Mouse (Mus musculus) myocyte (in vitro differentiated cells): ENCODE measurements around the gene Rpl14. TPM values are rescaled to one million over a fixed set of nuclear protein-coding genes. Genes with fewer than 3 reads are reported as not detected.
"Not testable (repeated sequence)": the region's sequence is repeated elsewhere in the genome, so short reads cannot be mapped to it uniquely, and the experiment has no call there.

Source experiments
- H3K27me3 ChIP-seq: one replicate; pipeline ENCODE4 v1.6.1; 2011; ENCODE audit not compliant: control insufficient read depth, insufficient read depth, insufficient read length
- H3K36me3 ChIP-seq: one replicate; pipeline ENCODE4 v1.6.1; 2011; ENCODE audit not compliant: control insufficient read depth, insufficient read depth
- H3K4me2 ChIP-seq: one replicate; pipeline ENCODE4 v1.6.1; 2011; ENCODE audit warnings: low read depth, control low read depth
- H3K4me3 ChIP-seq: one replicate; pipeline ENCODE4 v1.5.1; 2011; ENCODE audit warnings: mild to moderate bottlenecking, control low read depth, moderate library complexity
- H3K79me2 ChIP-seq: one replicate; pipeline ENCODE4 v1.6.1; 2011; ENCODE audit not compliant: control insufficient read depth, insufficient read depth
- H3ac ChIP-seq: one replicate; pipeline ENCODE4 v1.6.1; 2011; ENCODE audit not compliant: control insufficient read depth, insufficient read length
- CEBPB ChIP-seq: IDR thresholded peaks from 2 replicates; pipeline ENCODE4 v1.6.1; 2011; ENCODE audit warnings: mild to moderate bottlenecking, moderate library complexity; ENCODE audit not compliant: poor library complexity, insufficient read depth, severe bottlenecking
- E2F4 ChIP-seq: IDR thresholded peaks from one replicate; pipeline ENCODE4 v1.6.1; 2011; ENCODE audit warnings: mild to moderate bottlenecking, control low read depth, moderate library complexity; ENCODE audit not compliant: insufficient read depth
- MAX ChIP-seq: IDR thresholded peaks from one replicate; pipeline ENCODE4 v1.6.1; 2011; ENCODE audit warnings: low read depth, mild to moderate bottlenecking, control low read depth
- MYOD1 ChIP-seq, 3 experiments: IDR thresholded peaks; one replicate each; pipeline ENCODE4 v1.6.1; 2011; ENCODE audit warnings: control low read depth in 2 of 3, low read depth in 2 of 3, mild to moderate bottlenecking in 2 of 3, moderate library complexity in 1 of 3; ENCODE audit not compliant: insufficient read length in 2 of 3, control insufficient read depth in 1 of 3
- MYOG ChIP-seq, 3 experiments: IDR thresholded peaks; one replicate each; pipeline ENCODE4 v1.6.1; 2011; ENCODE audit warnings: control low read depth in 2 of 3, low read depth in 2 of 3, mild to moderate bottlenecking in 2 of 3; ENCODE audit not compliant: insufficient read length in 2 of 3, control insufficient read depth in 1 of 3, insufficient read depth in 1 of 3
- POLR2A ChIP-seq: IDR thresholded peaks from one replicate; pipeline ENCODE4 v1.6.1; 2011; ENCODE audit warnings: low read depth, mild to moderate bottlenecking, control low read depth, moderate library complexity; ENCODE audit not compliant: insufficient read length
- POLR2AphosphoS2 ChIP-seq: IDR thresholded peaks from one replicate; pipeline ENCODE4 v1.6.1; 2011; ENCODE audit warnings: low read depth, control low read depth; ENCODE audit not compliant: insufficient read length
- REST ChIP-seq: IDR thresholded peaks from one replicate; pipeline ENCODE4 v1.6.1; 2011; ENCODE audit warnings: mild to moderate bottlenecking, control low read depth, moderate library complexity; ENCODE audit not compliant: insufficient read depth, insufficient read length
- SRF ChIP-seq: IDR thresholded peaks from one replicate; pipeline ENCODE4 v1.6.1; 2011; ENCODE audit warnings: low read depth; ENCODE audit not compliant: control insufficient read depth, insufficient read length
- TCF12 ChIP-seq: IDR thresholded peaks from one replicate; pipeline ENCODE4 v1.6.1; 2011; ENCODE audit warnings: mild to moderate bottlenecking, control low read depth; ENCODE audit not compliant: poor library complexity, insufficient read depth, severe bottlenecking
- TCF3 ChIP-seq: IDR thresholded peaks from one replicate; pipeline ENCODE4 v1.6.1; 2011; ENCODE audit warnings: low read depth, control low read depth; ENCODE audit not compliant: insufficient read length
- USF1 ChIP-seq: IDR thresholded peaks from one replicate; pipeline ENCODE4 v1.6.1; 2011; ENCODE audit warnings: low read depth, mild to moderate bottlenecking, control low read depth, moderate library complexity
- polyA plus RNA-seq: library from polyadenylated mRNA; unstranded; fragments of >200 nt; fragmentation: generic; extraction: Trizol; gene quantifications from one replicate; pipeline ENCODE4 v1.2.1, GENCODE M21; 2012; ENCODE audit warnings: missing spikeins

The Rpl14 gene
- polyA plus RNA-seq, 1 experiment = 1,509 TPM

DNA sequence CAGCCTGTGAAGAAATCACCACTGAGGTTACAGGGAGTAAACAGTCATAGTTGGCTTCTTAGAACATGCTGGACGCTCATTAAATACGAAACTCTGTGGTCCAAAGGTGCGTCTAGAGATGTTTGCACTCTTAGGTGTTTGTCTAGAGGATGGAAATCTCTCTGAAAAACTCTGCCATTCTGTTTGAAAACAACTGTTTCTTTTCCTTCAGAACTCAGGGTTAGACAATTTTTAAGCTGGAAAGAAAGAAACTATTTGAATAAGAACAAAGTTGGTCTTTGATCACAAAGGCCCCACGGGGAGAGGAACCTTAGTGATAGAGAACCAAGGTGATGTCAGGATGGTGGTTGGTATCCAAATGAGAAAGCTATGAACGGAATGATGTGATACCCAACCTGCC, 40.8 kb upstream of the Rpl14 start:
- no peaks in the 10 kb centered on the region for H3K36me3 ChIP-seq
- H3K4me2 ChIP-seq = no peak overlapping the region
- TF ChIP-seq E2F4 (no peak), MYOG (IDR thresholded peaks at IDR 0.05; ENCODE audit: control insufficient read depth in 1 of 3, insufficient read depth in 1 of 3, insufficient read length in 2 of 3, low read depth in 2 of 3) (no peak), MYOD1 (IDR thresholded peaks at IDR 0.05; ENCODE audit: control insufficient read depth in 1 of 3, insufficient read length in 2 of 3, low read depth in 2 of 3) (no peak), MAX (no peak), TCF3 (no peak), POLR2A (no peak), POLR2AphosphoS2 (no peak), SRF (no peak), USF1 (no peak), TCF12 (no peak), CEBPB (no peak)
- H3ac ChIP-seq = no peak overlapping the region
- H3K4me3 ChIP-seq = no peak overlapping the region
- no peaks in the 10 kb centered on the region for H3K27me3 ChIP-seq
- no peaks in the 10 kb centered on the region for H3K79me2 ChIP-seq

DNA sequence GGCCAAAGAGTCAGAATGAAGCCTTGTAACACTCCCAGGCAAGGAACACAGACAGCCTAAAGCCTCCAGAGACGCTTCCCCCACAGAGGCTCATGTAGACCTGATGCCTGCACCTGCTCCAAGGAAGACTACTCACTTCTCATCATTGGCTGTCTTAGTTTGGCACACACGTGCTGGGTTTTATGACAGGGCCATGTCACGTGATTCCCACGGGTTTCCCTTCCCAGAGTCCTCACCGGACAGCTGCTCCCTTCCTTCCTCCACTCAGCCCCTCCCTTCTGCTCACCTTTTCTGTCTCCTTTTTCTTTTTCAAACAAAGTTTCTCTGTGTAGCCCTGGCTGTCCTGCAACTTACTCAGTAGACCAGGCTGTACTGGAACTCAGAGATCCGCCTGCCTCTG, 39.2 kb upstream of the Rpl14 start:
- Histone ChIP-seq H3K27me3 (no peaks in the 10 kb centered on the region), H3K4me2 (no peak overlapping the region), H3K79me2 (no peaks in the 10 kb centered on the region), H3K4me3 (no peak overlapping the region), H3ac (no peak overlapping the region), H3K36me3 (no peaks in the 10 kb centered on the region)
- no peak for TF ChIP-seq MAX
- no peak for TF ChIP-seq CEBPB
- peak in 1 of 3 experiments; percentile 66 for TF ChIP-seq MYOD1 (IDR thresholded peaks at IDR 0.05; ENCODE audit: control insufficient read depth in 1 of 3, insufficient read length in 2 of 3, low read depth in 2 of 3)
- TF ChIP-seq MYOG (IDR thresholded peaks at IDR 0.05; ENCODE audit: control insufficient read depth in 1 of 3, insufficient read depth in 1 of 3, insufficient read length in 2 of 3, low read depth in 2 of 3) = peak in 1 of 3 experiments; percentile 37

- no peak overlapping the region for H3ac ChIP-seq
- no peak for TF ChIP-seq POLR2A
- TF ChIP-seq MYOG (IDR thresholded peaks at IDR 0.05; ENCODE audit: control insufficient read depth in 1 of 3, insufficient read depth in 1 of 3, insufficient read length in 2 of 3, low read depth in 2 of 3) = no peak
- no peak overlapping the region for H3K4me2 ChIP-seq
- H3K79me2 ChIP-seq = no peaks in the 10 kb centered on the region
- H3K4me3 ChIP-seq = no peak overlapping the region
- no peaks in the 10 kb centered on the region for H3K36me3 ChIP-seq
- no peaks in the 10 kb centered on the region for H3K27me3 ChIP-seq
Observed at GRCm38 (mm10) chr9:120532691-120533090, 38.6 kb upstream of the Rpl14 start.

DNA sequence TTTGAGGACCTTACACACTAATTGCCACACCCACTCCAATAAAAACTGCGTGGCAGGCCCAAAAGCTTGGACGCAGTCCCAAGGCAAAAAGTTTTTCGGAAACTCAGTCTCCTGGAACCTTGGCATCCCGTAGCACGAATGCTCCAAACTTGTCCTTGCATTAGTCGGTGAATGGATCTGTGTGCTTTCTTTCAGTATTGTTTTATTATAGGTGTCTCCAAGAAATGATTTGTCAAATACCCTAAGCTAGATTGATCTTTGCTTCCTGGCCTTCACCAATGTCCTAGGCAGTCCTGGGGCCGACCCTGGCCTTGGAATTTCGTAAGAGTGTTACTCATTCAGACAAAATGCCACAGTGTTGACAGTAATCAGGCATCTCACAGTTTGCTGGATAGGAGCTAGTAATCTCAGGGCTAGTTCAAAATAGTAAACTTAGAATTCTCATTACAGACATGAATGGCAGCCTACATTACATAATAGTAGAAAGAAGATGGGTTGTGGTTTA, 37.7 kb upstream of the Rpl14 start:
- H3ac ChIP-seq, H3K4me3 ChIP-seq, H3K4me2 ChIP-seq, H3K36me3 ChIP-seq, H3K79me2 ChIP-seq, H3K27me3 ChIP-seq: not testable (repeated sequence)

- Histone ChIP-seq H3K36me3 (no peaks in the 10 kb centered on the region), H3ac (no peak within 1 kb of the TSS), H3K4me3 (no peak within 1 kb of the TSS), H3K4me2 (no peak within 1 kb of the TSS), H3K27me3 (no peaks in the 10 kb centered on the region), H3K79me2 (no peaks in the 10 kb centered on the region)
- TF ChIP-seq MYOG (IDR thresholded peaks at IDR 0.05; ENCODE audit: control insufficient read depth in 1 of 3, insufficient read depth in 1 of 3, insufficient read length in 2 of 3, low read depth in 2 of 3) (no peak), POLR2AphosphoS2 (no peak), CEBPB (no peak), MAX (no peak), USF1 (no peak), E2F4 (no peak), REST (no peak)
Observed at GRCm38 (mm10) chr9:120539662-120540251, 31.5 kb upstream of the Rpl14 start, which contains the start of gene Entpd3. Gene Entpd3, plus strand, starts transcription at chr9:120539818.

DNA sequence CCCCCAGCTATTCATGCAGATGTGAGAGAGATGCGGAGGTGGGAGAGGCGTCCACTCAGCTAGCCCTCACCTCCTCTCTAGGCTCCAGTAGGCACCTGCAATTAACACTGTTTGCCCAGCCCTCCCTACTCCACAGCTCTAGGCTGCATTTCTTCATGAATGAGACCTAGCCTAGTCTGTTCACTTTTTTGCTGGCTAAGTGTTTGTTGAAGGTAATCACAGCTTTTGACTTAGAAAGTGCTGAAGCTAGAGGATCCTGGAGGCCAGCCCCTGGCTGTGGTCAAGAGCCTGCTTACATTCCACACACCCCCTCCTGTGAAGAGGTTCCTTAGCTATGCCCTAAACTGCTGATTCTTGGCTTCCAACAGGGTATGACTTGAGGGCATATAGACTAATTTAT, 29.8 kb upstream of the Rpl14 start:
- Histone ChIP-seq H3K79me2 (no peaks in the 10 kb centered on the region), H3K27me3 (no peaks in the 10 kb centered on the region), H3ac (no peak overlapping the region), H3K4me2 (no peak overlapping the region), H3K36me3 (no peaks in the 10 kb centered on the region), H3K4me3 (no peak overlapping the region)
- TF ChIP-seq POLR2A = no peak
- TF ChIP-seq POLR2AphosphoS2 = no peak
- no peak for TF ChIP-seq MYOG (IDR thresholded peaks at IDR 0.05; ENCODE audit: control insufficient read depth in 1 of 3, insufficient read depth in 1 of 3, insufficient read length in 2 of 3, low read depth in 2 of 3)
- TF ChIP-seq TCF12 = no peak
